Mouse (Mus musculus) cerebellum, adult 2 months (tissue): ENCODE measurements at regions not wholly inside any gene's neighbourhood (a gene's known extent, or its start where the extent isn't known, plus 50 kb on each side); places are given as distances from the start of the nearest gene placed in this dataset.

Experiments
- CTCF ChIP-seq: fragments of 200-500 bp; IDR thresholded peaks from 2 replicates; pipeline ENCODE4 v1.5.1; 2011; ENCODE audit warnings: low read depth, mild to moderate bottlenecking, control low read depth, low read length, moderate library complexity, borderline replicate concordance; ENCODE audit not compliant: insufficient read depth
- POLR2A ChIP-seq: fragments of 200-500 bp; IDR thresholded peaks from 2 replicates; pipeline ENCODE4 v1.6.1; 2011; ENCODE audit warnings: low read length, control low read depth, borderline replicate concordance; ENCODE audit not compliant: insufficient read depth

- no peak for TF ChIP-seq POLR2A
- TF ChIP-seq CTCF: no peak
These were observed 202.4 kb downstream of the Ipo11 start for GRCm38 (mm10) chr13:106734323-106734722.
